ENCODE assay signal across 11 mouse cellular contexts in genomic region chr9:30649392-30650054, GRCm38 (mm10).
DNase-seq lines count a peak whose midpoint lies in the region; ATAC-seq lines count a peak whose summit lies in the region.
"Had no signal": no experiment of that assay in that cellular context is flagged by ENCODE, and none has a peak within 500 bp of the region (broad histone marks: within the 10 kb centered on the region; RNA-seq: fewer than 3 reads in every experiment).

No protein-coding gene starts in this region.

- WGBS in embryonic facial prominence, embryonic 14.5 days = 76% methylated on average over 13 of the region's 13 CpGs
- WGBS in embryonic facial prominence, embryonic 10.5 days = 85% methylated on average over 13 of the region's 13 CpGs
- 41% methylated on average over 13 of the region's 13 CpGs for WGBS in midbrain, embryonic 13.5 days

- peak; percentile 49 for DNase-seq in embryonic facial prominence, embryonic 14.5 days (ENCODE audit: low spot score)
- DNase-seq in embryonic facial prominence, embryonic 10.5 days (ENCODE audit: low spot score) = no peak
- peak; percentile 15 for DNase-seq in right cerebral cortex, adult 18-20 months
- no peak for DNase-seq in right cerebral cortex, postnatal 4 days
- DNase-seq in kidney, postnatal 25 days = no peak
- DNase-seq in urinary bladder, adult 18-20 months (ENCODE audit: low spot score in 2 of 2) = no peak
- DNase-seq in ovary, adult 18-20 months (ENCODE audit: low spot score) = no peak
- DNase-seq: kidney, adult 11 months had no signal

- no peak overlapping the region for H3K4me2 ChIP-seq in embryonic facial prominence, embryonic 14.5 days (ENCODE audit: low read depth, low read length)
- peak overlapping the region; percentile 19; the same call in 1 of the 2 replicates for H3K4me2 ChIP-seq in midbrain, embryonic 13.5 days (replicated peaks)
- H3K4me2 ChIP-seq: forebrain, embryonic 15.5 days had no signal

- H3K27ac ChIP-seq in embryonic facial prominence, embryonic 14.5 days (replicated peaks; ENCODE audit: low read depth, low read length) = no peak overlapping the region
- H3K27ac ChIP-seq in embryonic facial prominence, embryonic 10.5 days (replicated peaks) = no peak overlapping the region
- peak overlapping the region; percentile 11 for H3K27ac ChIP-seq in midbrain, embryonic 13.5 days
- H3K27ac ChIP-seq: forebrain, embryonic 15.5 days had no signal

- no peak overlapping the region for H3K9ac ChIP-seq in embryonic facial prominence, embryonic 14.5 days (ENCODE audit: low read depth, low read length)
- no peak overlapping the region for H3K9ac ChIP-seq in midbrain, embryonic 13.5 days (replicated peaks)
- H3K9ac ChIP-seq: forebrain, embryonic 15.5 days had no signal

- H3K9me3 ChIP-seq in embryonic facial prominence, embryonic 14.5 days (ENCODE audit: control insufficient read depth, low read length) = no peaks in the 10 kb centered on the region
- no peaks in the 10 kb centered on the region; the same call in 1 of the 2 replicates for H3K9me3 ChIP-seq in embryonic facial prominence, embryonic 10.5 days
- H3K9me3 ChIP-seq in midbrain, embryonic 13.5 days = no peaks in the 10 kb centered on the region

- no peaks in the 10 kb centered on the region for H3K27me3 ChIP-seq in embryonic facial prominence, embryonic 14.5 days (replicated peaks; ENCODE audit: control insufficient read depth, insufficient read depth, low read length)
- H3K27me3 ChIP-seq in embryonic facial prominence, embryonic 10.5 days (replicated peaks; ENCODE audit: low read depth, poor library complexity, severe bottlenecking) = no peaks in the 10 kb centered on the region
- no peaks in the 10 kb centered on the region for H3K27me3 ChIP-seq in midbrain, embryonic 13.5 days
- H3K27me3 ChIP-seq: forebrain, embryonic 15.5 days had no signal

- H3K4me1 ChIP-seq in embryonic facial prominence, embryonic 14.5 days (ENCODE audit: control insufficient read depth, insufficient read depth, low read length) = no peaks in the 10 kb centered on the region
- no peaks in the 10 kb centered on the region for H3K4me1 ChIP-seq in embryonic facial prominence, embryonic 10.5 days
- H3K4me1 ChIP-seq in midbrain, embryonic 13.5 days (replicated peaks) = peaks cover 11% of the 10 kb centered on the region
- H3K4me1 ChIP-seq: forebrain, embryonic 15.5 days had no signal

- no peaks in the 10 kb centered on the region for H3K36me3 ChIP-seq in embryonic facial prominence, embryonic 14.5 days (ENCODE audit: control insufficient read depth, insufficient read depth, low read length)
- no peaks in the 10 kb centered on the region for H3K36me3 ChIP-seq in embryonic facial prominence, embryonic 10.5 days (replicated peaks)
- no peaks in the 10 kb centered on the region for H3K36me3 ChIP-seq in midbrain, embryonic 13.5 days
- H3K36me3 ChIP-seq: forebrain, embryonic 15.5 days had no signal

- ATAC-seq in embryonic facial prominence, embryonic 14.5 days (ENCODE audit: low read depth) = peak; percentile 77; the same call in 1 of the 2 replicates
- peak; percentile 85 for ATAC-seq in midbrain, embryonic 13.5 days
- ATAC-seq: forebrain, embryonic 15.5 days had no signal

- no peak overlapping the region for H3K4me3 ChIP-seq in embryonic facial prominence, embryonic 14.5 days (ENCODE audit: low read depth, low read length)
- no peak overlapping the region for H3K4me3 ChIP-seq in embryonic facial prominence, embryonic 10.5 days
- H3K4me3 ChIP-seq in midbrain, embryonic 13.5 days (replicated peaks) = no peak overlapping the region
- H3K4me3 ChIP-seq: forebrain, embryonic 15.5 days; myocyte had no signal

Comparison
In these comparisons a context has a peak if more than half of its experiments do, and no peak if none do; other contexts are left out.
1. DNase-seq: peak in embryonic facial prominence, embryonic 14.5 days (single experiment) and right cerebral cortex, adult 18-20 months (single experiment); none in embryonic facial prominence, embryonic 10.5 days (single experiment), right cerebral cortex, postnatal 4 days (single experiment), kidney, postnatal 25 days (0 of 2), urinary bladder, adult 18-20 months (0 of 2) and ovary, adult 18-20 months (single experiment).